Mouse (Mus musculus): Measurements from ENCODE around the gene Cygb. TPM values are rescaled to one million over a fixed set of nuclear protein-coding genes. Genes with fewer than 3 reads are reported as not detected.

Cygb gene
- polyA plus RNA-seq, 2 experiments: 0.44 to 0.64 TPM

GRCm38 (mm10) chr11:116646136-116646535 lies 8.0 kb downstream of the Cygb start:
- H3K4me1 ChIP-seq (replicated peaks; ENCODE audit: control insufficient read depth in 2 of 2, insufficient read depth in 2 of 2, low read length in 1 of 2): peaks cover 2 to 10% of the 10 kb centered on the region in 2 experiments; a peak in 3 of 4 replicates
- ATAC-seq (ENCODE audit: insufficient read depth): no peak
- no peak overlapping the region for H3K4me2 ChIP-seq (ENCODE audit: low read depth)
- no peak overlapping the region for H3K4me3 ChIP-seq (ENCODE audit: insufficient read depth in 1 of 2, low read depth in 2 of 2, low read length in 2 of 2)
- no peaks in the 10 kb centered on the region for H3K9me3 ChIP-seq (ENCODE audit: control insufficient read depth, low read length)
- no peak for DNase-seq (ENCODE audit: low read depth in 3 of 3, low spot score in 3 of 3)
- no peaks in the 10 kb centered on the region; the same call in 1 of the 2 replicates for H3K27me3 ChIP-seq (ENCODE audit: control insufficient read depth, insufficient read depth, low read length)
- no peak for TF ChIP-seq EP300 (IDR thresholded peaks at IDR 0.05; ENCODE audit: low read depth)
- TF ChIP-seq CTCF (IDR thresholded peaks at IDR 0.05; ENCODE audit: low read depth): no peak
- 72% methylated on average over 11 of the region's 11 CpGs for WGBS (ENCODE audit: insufficient replicate concordance)
- no peak overlapping the region for H3K27ac ChIP-seq
- H3K36me3 ChIP-seq (replicated peaks; ENCODE audit: control insufficient read depth, insufficient read depth, low read depth): no peaks in the 10 kb centered on the region
- H3K9ac ChIP-seq (replicated peaks): no peak overlapping the region

GRCm38 (mm10) chr11:116645446-116646110 lies 8.5 kb downstream of the Cygb start:
- Histone ChIP-seq H3K36me3 (replicated peaks; ENCODE audit: control insufficient read depth, insufficient read depth, low read depth) (no peaks in the 10 kb centered on the region), H3K9me3 (ENCODE audit: control insufficient read depth, low read length) (no peaks in the 10 kb centered on the region), H3K27ac (no peak overlapping the region), H3K4me2 (ENCODE audit: low read depth) (no peak overlapping the region), H3K9ac (replicated peaks) (no peak overlapping the region), H3K4me1 (replicated peaks; ENCODE audit: control insufficient read depth in 2 of 2, insufficient read depth in 2 of 2, low read length in 1 of 2) (peaks cover 2 to 10% of the 10 kb centered on the region in 2 experiments; a peak in 3 of 4 replicates), H3K4me3 (ENCODE audit: insufficient read depth in 1 of 2, low read depth in 2 of 2, low read length in 2 of 2) (no peak overlapping the region), H3K27me3 (ENCODE audit: control insufficient read depth, insufficient read depth, low read length) (no peaks in the 10 kb centered on the region; the same call in 1 of the 2 replicates)
- TF ChIP-seq EP300 (IDR thresholded peaks at IDR 0.05; ENCODE audit: low read depth) (no peak), CTCF (IDR thresholded peaks at IDR 0.05; ENCODE audit: low read depth) (no peak)
- 48% methylated on average over 8 of the region's 8 CpGs for WGBS (ENCODE audit: insufficient replicate concordance)
- DNase-seq (ENCODE audit: low read depth in 3 of 3, low spot score in 3 of 3) (no peak), ATAC-seq (ENCODE audit: insufficient read depth) (no peak)

GRCm38 (mm10) chr11:116644225-116645112 lies 9.6 kb downstream of the Cygb start:
- no peak overlapping the region for H3K9ac ChIP-seq (replicated peaks)
- ATAC-seq (ENCODE audit: insufficient read depth): no peak
- H3K9me3 ChIP-seq (ENCODE audit: control insufficient read depth, low read length): no peaks in the 10 kb centered on the region
- no peaks in the 10 kb centered on the region for H3K27me3 ChIP-seq (ENCODE audit: control insufficient read depth, insufficient read depth, low read length)
- H3K4me2 ChIP-seq (ENCODE audit: low read depth): no peak overlapping the region
- no peaks in the 10 kb centered on the region for H3K36me3 ChIP-seq (replicated peaks; ENCODE audit: control insufficient read depth, insufficient read depth, low read depth)
- H3K4me3 ChIP-seq (ENCODE audit: insufficient read depth in 1 of 2, low read depth in 2 of 2, low read length in 2 of 2): no peak overlapping the region
- no peak for TF ChIP-seq EP300 (IDR thresholded peaks at IDR 0.05; ENCODE audit: low read depth)
- no peak for TF ChIP-seq CTCF (IDR thresholded peaks at IDR 0.05; ENCODE audit: low read depth)
- H3K4me1 ChIP-seq (replicated peaks; ENCODE audit: control insufficient read depth in 2 of 2, insufficient read depth in 2 of 2, low read length in 1 of 2): peaks cover 2 to 10% of the 10 kb centered on the region in 2 experiments; a peak in 3 of 4 replicates
- WGBS (ENCODE audit: insufficient replicate concordance): 56% methylated on average over 21 of the region's 21 CpGs
- no peak for DNase-seq (ENCODE audit: low read depth in 3 of 3, low spot score in 3 of 3)
- no peak overlapping the region for H3K27ac ChIP-seq

- H3K9ac ChIP-seq (replicated peaks): no peak overlapping the region
- no peak for TF ChIP-seq EP300 (IDR thresholded peaks at IDR 0.05; ENCODE audit: low read depth)
- TF ChIP-seq CTCF (IDR thresholded peaks at IDR 0.05; ENCODE audit: low read depth): no peak
- H3K27me3 ChIP-seq (ENCODE audit: control insufficient read depth, insufficient read depth, low read length): no peaks in the 10 kb centered on the region
- H3K36me3 ChIP-seq (replicated peaks; ENCODE audit: control insufficient read depth, insufficient read depth, low read depth): no peaks in the 10 kb centered on the region
- no peak overlapping the region for H3K4me2 ChIP-seq (ENCODE audit: low read depth)
- DNase-seq (ENCODE audit: low read depth in 3 of 3, low spot score in 3 of 3): no peak
- WGBS (ENCODE audit: insufficient replicate concordance): 23% methylated on average over 19 of the region's 19 CpGs
- no peaks in the 10 kb centered on the region for H3K9me3 ChIP-seq (ENCODE audit: control insufficient read depth, low read length)
- no peak overlapping the region for H3K27ac ChIP-seq
- H3K4me1 ChIP-seq (replicated peaks; ENCODE audit: control insufficient read depth in 2 of 2, insufficient read depth in 2 of 2, low read length in 1 of 2): peaks cover 2 to 10% of the 10 kb centered on the region in 2 experiments; a peak in 3 of 4 replicates
- H3K4me3 ChIP-seq (ENCODE audit: insufficient read depth in 1 of 2, low read depth in 2 of 2, low read length in 2 of 2): no peak overlapping the region
- no peak for ATAC-seq (ENCODE audit: insufficient read depth)
Measured at GRCm38 (mm10) chr11:116643579-116644224, 10.4 kb downstream of the Cygb start.

Measured in liver, embryonic 14.5 days (tissue).